Mouse (Mus musculus): ENCODE data around the gene Olfr773. TPM values are rescaled to one million over a fixed set of nuclear protein-coding genes. Genes with fewer than 3 reads are reported as not detected.
"Not testable (repeated sequence)": the region's sequence is repeated elsewhere in the genome, so short reads cannot be mapped to it uniquely, and the experiment has no call there.

Olfr773 gene
- total RNA-seq (2021) = not detected
- long read RNA-seq, experiment 1 = 0 reads
- long read RNA-seq, experiment 2 = 0 reads

DNA sequence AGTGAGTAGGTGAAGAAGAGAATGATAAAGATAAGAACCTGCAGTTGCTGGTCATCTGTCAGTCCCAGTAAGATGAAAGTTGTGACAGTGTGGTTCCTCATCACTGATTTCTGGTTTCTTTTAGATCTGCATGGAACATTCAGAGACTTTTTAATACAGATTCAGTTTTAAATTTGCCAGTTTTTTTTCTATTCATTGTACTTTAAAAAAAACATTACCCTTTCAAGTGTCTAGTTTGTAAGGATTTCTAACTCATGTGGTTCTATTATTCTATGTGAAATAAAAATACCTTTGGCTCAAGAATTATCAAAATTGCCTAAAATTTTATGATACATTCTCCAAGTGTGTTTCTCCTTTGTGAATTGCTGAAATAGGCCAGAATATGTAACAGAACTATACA is at the start of gene Olfr773:
Gene Olfr773, minus strand, starts transcription at position 101 of the 400 bp plus-strand sequence.
- not testable (repeated sequence) for DNase-seq (ENCODE audit: low spot score in 2 of 2)

- DNase-seq (ENCODE audit: low spot score in 2 of 2) = no peak
Measured at GRCm38 (mm10) chr10:129235904-129236303, 48.7 kb upstream of the Olfr773 start, which contains the start of gene Olfr774. Olfr774 (plus strand) TSS chr10:129236204.

DNA sequence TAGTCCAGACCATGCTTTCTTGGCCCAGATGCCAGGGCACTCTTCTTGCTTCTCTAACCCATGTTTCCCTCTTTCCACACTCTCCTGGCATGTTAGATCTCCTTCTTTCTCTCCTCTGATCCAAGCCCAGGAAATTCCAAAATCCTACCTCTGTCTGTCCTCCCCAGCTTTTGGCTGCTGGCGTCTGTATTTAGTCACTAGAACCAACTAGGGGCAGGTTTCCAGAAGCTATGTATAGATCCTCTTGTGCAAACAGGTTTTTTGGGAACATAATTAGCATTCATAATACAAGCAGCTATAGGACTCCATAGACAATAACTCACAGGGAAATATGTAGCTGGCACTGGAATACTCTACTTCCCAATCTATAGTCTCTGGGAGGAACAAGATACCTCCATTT is 43.5 kb upstream of the Olfr773 start:
- DNase-seq (ENCODE audit: low spot score in 2 of 2) = no peak

- not testable (repeated sequence) for DNase-seq (ENCODE audit: low spot score in 2 of 2)
Measured at GRCm38 (mm10) chr10:129177821-129178220, 9.4 kb downstream of the Olfr773 start, which contains the start of gene Olfr772. Olfr772 (minus strand) TSS chr10:129177921.

DNA sequence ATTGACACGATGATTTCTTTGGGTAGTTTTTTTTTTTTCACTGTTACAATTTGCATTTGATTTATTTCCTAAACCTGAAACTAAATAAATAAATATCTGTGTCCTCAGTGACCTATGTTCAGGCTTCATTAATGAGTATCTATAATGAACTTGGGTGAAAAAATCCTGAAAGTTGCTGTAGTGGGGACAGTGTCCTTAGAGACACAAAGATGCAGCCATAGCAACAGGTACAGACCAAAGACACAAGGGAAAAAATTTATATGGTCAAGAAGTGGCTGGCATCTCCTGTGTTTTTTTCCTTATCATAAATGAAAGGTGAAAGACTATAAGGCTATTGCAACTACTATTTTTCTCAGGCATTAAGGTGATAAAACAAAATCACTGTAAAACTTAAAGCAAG is 22.6 kb downstream of the Olfr773 start, which contains the start of gene Olfr771:
Gene Olfr771, minus strand, starts transcription at position 101 of the 400 bp plus-strand sequence.
- no peak for DNase-seq (ENCODE audit: low spot score in 2 of 2)

- DNase-seq (ENCODE audit: low spot score in 2 of 2) = no peak
Measured at GRCm38 (mm10) chr10:129138898-129139297, 48.3 kb downstream of the Olfr773 start, which contains the start of gene Olfr770. Olfr770 (minus strand) TSS chr10:129138998.

Other genes with a start within 250 kb of the Olfr773 start
- not detected for gene Mettl7b, start 226.4 kb downstream of the Olfr773 start, total RNA-seq (2021)
- not detected for gene Olfr9, start 198.0 kb downstream of the Olfr773 start, total RNA-seq (2021)
- gene Olfr763, start 176.6 kb downstream of the Olfr773 start, total RNA-seq (2021) = not detected
- not detected for gene Olfr764-ps1, start 147.5 kb downstream of the Olfr773 start, total RNA-seq (2021)
- gene Olfr765, start 137.4 kb downstream of the Olfr773 start, total RNA-seq (2021) = not detected
- not detected for gene Olfr766-ps1, start 118.4 kb downstream of the Olfr773 start, total RNA-seq (2021)
- gene Olfr767, start 104.5 kb downstream of the Olfr773 start, total RNA-seq (2021) = not detected
- gene Olfr768, start 88.0 kb downstream of the Olfr773 start, total RNA-seq (2021) = not detected
- gene Olfr769, start 69.6 kb downstream of the Olfr773 start, total RNA-seq (2021) = not detected
- gene Olfr770, start 48.4 kb downstream of the Olfr773 start, total RNA-seq (2021) = not detected
- not detected for gene Olfr771, start 22.7 kb downstream of the Olfr773 start, total RNA-seq (2021)
- not detected for gene Olfr772, start 9.5 kb downstream of the Olfr773 start, total RNA-seq (2021)
- not detected for gene Olfr774, start 48.8 kb upstream of the Olfr773 start, total RNA-seq (2021)
- gene Olfr775, start 61.0 kb upstream of the Olfr773 start, total RNA-seq (2021) = not detected
- gene Olfr776, start 71.7 kb upstream of the Olfr773 start, total RNA-seq (2021) = not detected
- gene Olfr777, start 84.1 kb upstream of the Olfr773 start, total RNA-seq (2021) = not detected
- gene Olfr780, start 130.7 kb upstream of the Olfr773 start, total RNA-seq (2021) = not detected
- not detected for gene Olfr781, start 141.4 kb upstream of the Olfr773 start, total RNA-seq (2021)
- not detected for gene Olfr782, start 161.4 kb upstream of the Olfr773 start, total RNA-seq (2021)
- gene Olfr784, start 196.7 kb upstream of the Olfr773 start, total RNA-seq (2021) = under 1 TPM in 1 of 2 experiments, not detected in 1; 0.14 TPM
- gene Olfr785, start 218.0 kb upstream of the Olfr773 start, total RNA-seq (2021) = not detected
- not detected for gene Olfr786, start 239.9 kb upstream of the Olfr773 start, total RNA-seq (2021)